Mouse (Mus musculus): ENCODE results near the gene Abca9.

The Abca9 gene

GRCm38 (mm10) chr11:110167459-110168251, at the start of gene Abca9:
Gene Abca9, minus strand, starts transcription at chr11:110168196.
- DNase-seq = no peak

GRCm38 (mm10) chr11:110217118-110217517, 49.1 kb upstream of the Abca9 start:
- no peak for DNase-seq

- DNase-seq = no peak
Measured at GRCm38 (mm10) chr11:110203930-110204329, 35.9 kb upstream of the Abca9 start.

GRCm38 (mm10) chr11:110198882-110199281, 30.9 kb upstream of the Abca9 start:
- no peak for DNase-seq

GRCm38 (mm10) chr11:110196561-110197306, 28.7 kb upstream of the Abca9 start:
- DNase-seq = no peak

- DNase-seq = no peak
Measured at GRCm38 (mm10) chr11:110195310-110195709, 27.3 kb upstream of the Abca9 start.

- DNase-seq = no peak
Measured at GRCm38 (mm10) chr11:110171212-110171611, 3.2 kb upstream of the Abca9 start.

- no peak for DNase-seq
Measured at GRCm38 (mm10) chr11:110165822-110166221, 2.2 kb downstream of the Abca9 start.

GRCm38 (mm10) chr11:110165409-110165808, 2.6 kb downstream of the Abca9 start:
- no peak for DNase-seq

GRCm38 (mm10) chr11:110157059-110157458, 10.9 kb downstream of the Abca9 start:
- DNase-seq = no peak

- no peak for DNase-seq
Measured at GRCm38 (mm10) chr11:110155985-110156384, 12.0 kb downstream of the Abca9 start.

GRCm38 (mm10) chr11:110147640-110148039, 20.4 kb downstream of the Abca9 start:
- no peak for DNase-seq

GRCm38 (mm10) chr11:110145421-110145820, 22.6 kb downstream of the Abca9 start:
- peak; percentile 48 for DNase-seq

- no peak for DNase-seq
Measured at GRCm38 (mm10) chr11:110130760-110131159, 37.2 kb downstream of the Abca9 start.

GRCm38 (mm10) chr11:110111137-110111536, 56.9 kb downstream of the Abca9 start:
- no peak for DNase-seq

GRCm38 (mm10) chr11:110101437-110101836, 66.6 kb downstream of the Abca9 start:
- no peak for DNase-seq

- DNase-seq = no peak
Measured at GRCm38 (mm10) chr11:110098901-110099300, 69.1 kb downstream of the Abca9 start.

- DNase-seq = no peak
Measured at GRCm38 (mm10) chr11:110097465-110097864, 70.5 kb downstream of the Abca9 start.

GRCm38 (mm10) chr11:110095858-110096257, 72.1 kb downstream of the Abca9 start, which contains the start of gene Abca8a:
Gene Abca8a, minus strand, starts transcription at chr11:110095978.
- DNase-seq = peak in 1 of 2 experiments; percentile 22

- DNase-seq = no peak
Measured at GRCm38 (mm10) chr11:110094846-110095380, 73.1 kb downstream of the Abca9 start.

GRCm38 (mm10) chr11:110094236-110094635, 73.8 kb downstream of the Abca9 start:
- no peak for DNase-seq

- DNase-seq = no peak
Measured at GRCm38 (mm10) chr11:110091328-110091727, 76.7 kb downstream of the Abca9 start.

GRCm38 (mm10) chr11:110072158-110072557, 95.8 kb downstream of the Abca9 start:
- no peak for DNase-seq

GRCm38 (mm10) chr11:110061032-110061431, 107.0 kb downstream of the Abca9 start:
- DNase-seq = no peak

Data from kidney, adult 8-10 months (tissue).